Mouse (Mus musculus) activated CD4-positive, CD25-positive, alpha-beta regulatory T cell, adult 4 months (primary cell): Measurements from ENCODE around the gene Kif2a. TPM values are rescaled to one million over a fixed set of nuclear protein-coding genes. Genes with fewer than 3 reads are reported as not detected.

Source experiments
- ATAC-seq: one replicate; pipeline ENCODE4 v1.8.0; 2017
- polyA plus RNA-seq, 2 experiments: library from polyadenylated mRNA; unstranded; fragments of 100-300 nt; shearing (Covaris generic); gene quantifications; one replicate each; pipeline ENCODE4 v1.2.1; 2017

Kif2a gene
- polyA plus RNA-seq, 2 experiments from 2014 or later: 13.6 to 15.7 TPM

DNA sequence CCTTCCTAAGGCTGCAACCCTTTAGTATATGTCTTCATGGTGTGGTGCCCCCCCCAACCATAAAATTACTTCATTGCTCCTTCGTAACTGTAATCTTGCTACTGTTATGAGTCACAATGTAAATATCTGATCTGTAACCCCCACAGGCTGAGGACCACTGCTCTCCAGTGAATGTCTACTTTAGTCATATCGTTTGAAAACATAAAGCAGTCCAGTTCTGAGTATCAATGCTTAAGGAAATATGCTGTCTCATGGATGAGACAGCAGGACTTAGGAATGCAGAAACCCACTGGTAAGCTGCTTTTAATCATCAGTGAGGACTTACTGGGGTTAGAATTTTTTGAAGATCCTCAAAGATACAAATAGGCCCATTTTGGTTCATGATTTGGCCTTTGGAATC lies 2.5 kb downstream of the Kif2a start:
- ATAC-seq: no peak

DNA sequence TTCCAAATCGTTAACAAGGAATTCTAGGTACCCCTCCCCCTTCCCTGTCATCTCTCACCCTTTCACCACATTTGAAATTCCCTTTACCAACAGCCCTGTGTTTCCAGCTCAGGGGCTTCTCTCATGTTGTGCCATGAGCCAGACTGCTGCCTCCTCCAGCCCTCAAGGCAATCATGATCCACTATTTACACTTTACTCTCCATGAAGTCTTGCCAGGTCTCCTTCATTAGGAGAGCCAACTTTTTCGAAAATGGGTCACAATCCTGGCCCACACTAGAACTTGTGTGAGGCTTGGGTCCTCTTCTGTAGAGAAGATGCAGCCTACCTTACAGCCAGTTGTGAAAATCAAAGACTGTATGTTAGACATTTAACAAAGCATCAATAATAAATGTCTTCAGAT lies 8.0 kb downstream of the Kif2a start:
- ATAC-seq: no peak

GRCm38 (mm10) chr13:107011618-107012017 lies 10.3 kb downstream of the Kif2a start:
- ATAC-seq: no peak

- ATAC-seq: no peak
Measured at GRCm38 (mm10) chr13:107008174-107008573, 13.8 kb downstream of the Kif2a start.

DNA sequence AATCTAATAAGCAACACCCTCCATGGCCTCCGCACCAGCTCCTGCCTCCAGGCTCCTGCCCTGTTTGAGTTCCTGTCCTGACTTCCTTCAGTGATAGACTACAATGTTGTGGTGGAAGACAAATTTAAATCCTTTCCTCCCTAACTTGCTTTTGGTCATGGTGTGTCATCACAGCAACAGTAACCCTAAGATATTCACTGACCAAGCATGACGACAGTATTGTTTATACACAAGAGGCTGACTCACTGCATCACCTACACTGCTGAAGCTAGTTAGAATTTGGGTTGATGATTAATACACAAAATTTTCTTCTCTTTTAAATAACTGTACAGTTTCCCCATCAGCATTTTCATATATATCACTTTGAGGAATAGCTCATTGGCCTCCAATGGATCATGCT lies 18.7 kb downstream of the Kif2a start:
- ATAC-seq: no peak

DNA sequence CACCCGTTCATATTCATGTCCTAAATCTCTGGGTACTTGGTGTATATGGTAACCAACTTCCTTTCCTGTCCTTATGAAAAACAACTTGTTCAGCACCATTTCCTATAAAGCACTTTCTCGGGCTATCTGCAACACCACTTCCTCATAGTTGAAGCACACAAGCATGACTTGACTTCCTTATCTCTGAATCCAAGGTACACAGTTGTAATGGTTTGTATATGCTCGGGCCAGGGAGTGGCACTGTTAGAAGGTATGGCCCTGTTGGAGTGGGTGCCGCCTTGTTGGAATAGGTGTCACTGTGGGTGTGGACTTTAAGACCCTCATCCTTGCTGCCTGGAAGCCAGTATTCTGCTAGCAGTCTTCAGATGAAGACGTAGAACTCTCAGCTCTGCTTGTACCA lies 23.3 kb downstream of the Kif2a start:
- ATAC-seq: peak; percentile 94

- no peak for ATAC-seq
Measured at GRCm38 (mm10) chr13:106998026-106998425, 23.9 kb downstream of the Kif2a start.

GRCm38 (mm10) chr13:106997557-106997956 lies 24.4 kb downstream of the Kif2a start:
- ATAC-seq: peak; percentile 28

GRCm38 (mm10) chr13:106996891-106997290 lies 25.0 kb downstream of the Kif2a start:
- ATAC-seq: no peak

DNA sequence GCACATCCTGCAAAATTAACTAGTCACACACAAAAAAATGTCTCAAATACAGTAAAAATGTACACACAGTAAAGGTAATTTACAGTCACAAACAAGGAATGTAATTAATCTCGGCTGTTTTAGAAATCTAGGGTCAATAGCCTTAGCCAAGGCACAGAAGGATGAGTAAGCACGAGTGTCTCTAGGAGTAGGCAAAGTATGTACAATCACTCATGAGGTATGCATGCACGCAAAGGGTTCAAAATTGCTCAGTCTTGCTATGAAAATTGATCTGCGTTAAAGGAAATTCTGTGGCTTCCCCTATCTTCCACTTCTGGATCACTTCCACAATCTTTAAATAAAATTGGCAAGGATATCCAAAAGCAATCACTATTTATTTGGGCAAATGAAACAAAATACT lies 60.4 kb downstream of the Kif2a start:
- no peak for ATAC-seq

DNA sequence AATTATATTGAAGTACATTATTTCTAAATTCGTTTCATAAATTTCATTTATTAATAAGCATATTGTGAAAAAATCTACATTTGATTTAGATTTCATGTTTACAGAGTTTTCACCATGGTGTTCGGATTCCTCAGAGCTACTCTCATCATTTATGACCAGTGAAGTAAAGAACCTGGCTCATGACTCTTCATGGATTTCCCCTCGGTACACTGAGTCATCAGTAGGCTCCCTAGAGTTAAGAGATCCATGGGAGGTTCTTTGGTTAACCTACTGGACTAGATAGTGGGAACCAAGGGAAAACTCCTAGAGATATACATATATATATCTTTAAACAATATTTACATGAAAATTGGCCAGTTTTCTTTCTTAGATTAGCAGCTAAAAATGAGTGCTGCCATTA lies 61.4 kb downstream of the Kif2a start:
- ATAC-seq: no peak

DNA sequence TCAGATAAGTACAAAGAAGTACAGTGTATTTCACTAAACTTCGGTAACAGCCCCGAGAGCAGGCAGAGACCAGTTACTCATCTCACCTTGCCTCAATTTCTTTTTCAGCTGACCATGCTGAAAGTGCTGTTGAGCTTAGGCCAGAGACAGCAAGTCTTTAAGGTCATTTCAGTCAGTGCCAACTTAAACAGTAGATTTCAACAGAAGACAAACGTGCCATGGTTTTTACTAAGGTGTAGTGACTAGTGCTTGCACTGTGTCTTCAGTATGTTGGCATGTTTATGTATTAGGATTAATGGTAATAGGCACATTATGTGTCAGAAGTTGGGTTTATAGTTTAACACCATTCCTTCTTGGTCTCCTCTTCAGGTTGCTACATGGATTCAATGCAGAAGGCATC lies 63.6 kb downstream of the Kif2a start:
- ATAC-seq: no peak

DNA sequence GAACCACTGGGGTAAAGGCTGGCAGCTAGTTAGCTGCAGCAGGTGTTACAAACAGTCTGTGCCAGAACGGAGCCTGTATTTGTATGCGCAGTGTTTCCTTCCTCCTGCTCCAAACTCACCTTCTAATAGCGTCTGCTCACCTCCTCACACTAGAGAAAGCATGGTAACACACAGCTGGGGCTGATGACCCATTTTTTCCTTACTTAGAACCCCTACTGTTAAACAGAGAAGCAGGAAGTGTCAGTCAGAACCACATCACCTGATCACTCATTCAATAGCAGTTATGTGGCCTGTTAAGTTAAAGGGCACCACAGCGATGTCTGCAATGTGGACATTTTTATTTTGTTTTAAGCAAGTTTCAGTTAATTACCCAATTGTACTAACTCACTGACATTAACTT lies 64.4 kb downstream of the Kif2a start:
- ATAC-seq: no peak

DNA sequence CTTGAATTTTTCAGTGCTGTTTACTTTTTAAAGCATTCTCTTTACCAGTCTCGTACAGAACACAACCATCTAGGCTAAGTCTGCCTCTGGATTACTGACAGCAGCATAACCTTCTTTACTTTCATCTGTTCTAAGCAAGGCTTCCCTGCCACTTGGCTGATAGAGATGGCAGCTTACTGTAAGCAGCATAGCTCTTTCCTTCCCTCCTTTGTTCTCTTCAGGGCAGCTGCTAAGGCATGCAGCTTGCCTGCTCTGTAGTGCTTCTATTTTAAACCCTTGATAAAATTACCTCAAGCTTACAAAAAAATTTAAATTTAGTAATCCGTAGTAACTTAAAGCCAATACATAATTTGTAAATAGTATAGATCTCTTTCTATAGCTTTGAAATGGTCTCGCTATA lies 67.0 kb downstream of the Kif2a start:
- ATAC-seq: no peak

- no peak for ATAC-seq
Measured at GRCm38 (mm10) chr13:106947583-106947982, 74.3 kb downstream of the Kif2a start.

DNA sequence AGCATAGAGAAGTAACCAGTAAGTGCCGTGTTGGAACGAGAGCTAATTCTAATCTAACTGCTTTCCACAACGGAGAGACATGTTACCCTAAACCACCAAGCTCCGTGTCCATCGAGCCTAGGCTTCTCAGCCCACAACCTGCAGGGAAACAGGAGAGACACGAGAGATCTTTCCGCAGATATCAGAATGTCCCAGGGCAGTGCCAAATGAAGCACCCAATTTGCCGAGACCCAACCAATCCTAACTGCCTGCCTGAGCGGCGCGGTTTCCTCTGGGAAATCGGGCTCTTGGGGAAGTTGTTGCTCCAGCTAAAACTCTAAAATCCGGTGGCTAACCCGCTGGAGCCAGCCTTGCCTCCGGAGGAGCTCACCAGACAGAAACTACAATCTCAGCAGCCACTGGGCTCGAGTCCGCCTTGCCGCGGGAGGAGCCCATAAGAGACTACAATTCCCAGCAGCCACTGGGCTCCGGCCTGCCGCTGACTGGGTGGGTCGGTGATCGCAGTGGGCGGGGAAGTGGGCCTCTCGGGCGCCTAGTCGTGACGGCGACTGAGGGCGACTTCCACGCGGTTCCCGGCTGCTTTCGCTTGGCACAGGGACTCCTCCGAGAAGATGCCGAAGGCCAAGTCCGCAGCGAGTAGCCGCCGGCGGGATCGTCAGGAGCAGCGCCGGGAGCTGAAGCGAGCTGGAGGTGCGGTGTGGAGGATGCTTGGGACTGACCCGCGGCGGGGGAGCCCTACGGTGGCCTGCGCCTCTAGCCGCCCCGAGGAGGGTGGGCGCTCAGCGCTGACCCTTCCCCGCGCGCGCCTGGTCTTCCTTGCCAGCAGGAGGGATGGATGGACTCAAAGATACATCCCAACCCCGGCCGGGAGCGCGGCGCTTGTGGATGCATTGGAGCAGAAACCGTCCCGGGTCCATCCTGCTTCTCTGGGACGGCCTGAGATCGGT lies 75.1 kb downstream of the Kif2a start, which contains the start of gene Dimt1:
Gene Dimt1, plus strand, starts transcription at position 534 of the 947 bp plus-strand sequence.
- ATAC-seq: peak; percentile 99

DNA sequence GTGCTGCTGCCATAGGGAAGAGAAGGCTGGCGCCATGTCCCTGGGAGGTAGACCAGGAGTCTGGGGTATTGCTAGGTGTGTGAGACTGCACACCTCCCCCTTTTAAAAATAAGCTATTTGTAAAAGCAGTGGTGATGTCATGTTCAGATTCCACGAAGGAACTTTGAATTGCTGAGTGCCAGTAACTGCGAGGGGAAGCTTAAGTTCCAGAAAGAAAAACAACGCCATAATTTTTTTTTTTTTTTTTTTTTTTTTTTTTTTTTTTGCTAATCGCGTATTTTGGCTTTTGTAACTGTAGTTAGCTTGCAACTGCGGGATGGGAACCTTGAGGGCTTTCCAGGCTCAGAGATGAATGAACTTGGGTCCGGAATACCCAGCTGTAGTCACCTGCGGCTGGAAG lies 76.4 kb downstream of the Kif2a start:
- ATAC-seq: no peak

- ATAC-seq: no peak
Measured at GRCm38 (mm10) chr13:106942721-106943120, 79.2 kb downstream of the Kif2a start.

GRCm38 (mm10) chr13:106941211-106941976 lies 80.5 kb downstream of the Kif2a start:
- no peak for ATAC-seq

GRCm38 (mm10) chr13:106937138-106937472 lies 84.8 kb downstream of the Kif2a start:
- no peak for ATAC-seq

GRCm38 (mm10) chr13:106936256-106937137 lies 85.4 kb downstream of the Kif2a start, which contains the start of gene Ipo11:
Gene Ipo11 (minus strand): TSS chr13:106936958.
- peak; percentile 95 for ATAC-seq

DNA sequence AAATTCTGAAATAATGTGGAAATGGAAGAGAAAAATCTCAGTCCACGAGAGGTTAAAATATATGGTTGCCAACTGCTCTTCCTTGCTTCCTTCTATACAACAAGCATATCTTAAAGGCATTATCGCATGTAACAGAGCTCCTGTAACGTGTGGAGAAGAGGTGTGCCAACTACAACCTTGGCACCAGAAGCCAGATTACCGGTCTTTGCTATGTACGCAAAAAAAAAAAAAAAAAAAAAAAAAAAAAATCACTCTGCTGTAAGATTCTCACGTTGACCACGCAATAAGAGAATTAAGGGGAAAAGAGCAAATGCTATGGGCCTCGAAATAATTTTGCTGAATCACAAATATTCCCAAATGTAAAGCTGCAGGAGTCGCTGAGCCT lies 86.1 kb downstream of the Kif2a start:
- ATAC-seq: no peak

GRCm38 (mm10) chr13:106929201-106929600 lies 92.7 kb downstream of the Kif2a start:
- ATAC-seq: no peak
